Mouse (Mus musculus) testis, adult 2 months (tissue): Measurements from ENCODE around the gene Hsh2d.

ENCODE experiments used
- CTCF ChIP-seq: fragments of 200-500 bp; IDR thresholded peaks from 2 replicates; pipeline ENCODE4 v1.5.1; 2012; ENCODE audit warnings: low read depth, mild to moderate bottlenecking, inconsistent platforms, low read length, moderate library complexity; ENCODE audit not compliant: control insufficient read depth, insufficient read depth, insufficient replicate concordance
- POLR2A ChIP-seq: fragments of 200-500 bp; IDR thresholded peaks from 2 replicates; pipeline ENCODE4 v1.6.1; 2012; ENCODE audit warnings: low read depth, mild to moderate bottlenecking, inconsistent platforms, low read length, moderate library complexity; ENCODE audit not compliant: control insufficient read depth

- TF ChIP-seq POLR2A (no peak), CTCF (peak; percentile 46; the same call in 1 of the 2 replicates)
Observed at GRCm38 (mm10) chr8:72177346-72177925, 12.0 kb upstream of the Hsh2d start.
